Mouse (Mus musculus) midbrain, embryonic 11.5 days (tissue): ENCODE data around the gene Tfrc. TPM values are rescaled to one million over a fixed set of nuclear protein-coding genes. Genes with fewer than 3 reads are reported as not detected.

Experiments used
- ATAC-seq: fragments of 200-750 bp; cut with Nextera tagmentation; 2 replicates; pipeline ENCODE4 v1.8.0; 2017; ENCODE audit warnings: moderate TSS enrichment, moderate library complexity; ENCODE audit not compliant: low FRiP score
- DNase-seq: peaks from one replicate; pipeline ENCODE4 v3.0.0; 2015; ENCODE audit warnings: low spot score; ENCODE audit errors: missing footprints
- H3K27ac ChIP-seq: fragments of 300-500 bp; sonication (generic); 2 replicates; pipeline ENCODE4 v1.5.1; 2014; ENCODE audit warnings: low read depth, low read length
- H3K27me3 ChIP-seq: fragments of 300-500 bp; sonication (generic); 2 replicates; pipeline ENCODE4 v1.6.1; 2014; ENCODE audit warnings: mild to moderate bottlenecking, low read length, moderate library complexity, mixed read lengths; ENCODE audit not compliant: control insufficient read depth, insufficient read depth
- H3K36me3 ChIP-seq: fragments of 300-500 bp; sonication (generic); 2 replicates; pipeline ENCODE4 v1.6.1; 2014; ENCODE audit warnings: mild to moderate bottlenecking, low read length, moderate library complexity, mixed read lengths; ENCODE audit not compliant: control insufficient read depth, insufficient read depth
- H3K4me1 ChIP-seq: fragments of 300-500 bp; sonication (generic); 2 replicates; pipeline ENCODE4 v1.6.1; 2014; ENCODE audit warnings: low read length; ENCODE audit not compliant: control insufficient read depth, insufficient read depth
- H3K4me2 ChIP-seq: fragments of 300-500 bp; sonication (generic); 2 replicates; pipeline ENCODE4 v1.6.1; 2014; ENCODE audit warnings: mild to moderate bottlenecking, moderate library complexity
- H3K4me3 ChIP-seq: fragments of 300-500 bp; sonication (generic); 2 replicates; pipeline ENCODE4 v1.5.1; 2014; ENCODE audit warnings: low read depth, low read length
- H3K9ac ChIP-seq: fragments of 300-500 bp; sonication (generic); 2 replicates; pipeline ENCODE4 v1.6.1; 2014; ENCODE audit warnings: low read length
- H3K9me3 ChIP-seq: fragments of 300-500 bp; sonication (generic); 2 replicates; pipeline ENCODE4 v1.6.1; 2016; ENCODE audit warnings: low read length; ENCODE audit not compliant: control insufficient read depth
- WGBS: fragments of 180-500 bp; shearing (Covaris S2); extraction: QIAGEN DNeasy Blood & Tissue Kit; methylation state at CpG from one replicate; pipeline ENCODE4 v1.1.7; 2014; 5-methylcytosine and 5-hydroxymethylcytosine counted together
- polyA plus RNA-seq: library from polyadenylated mRNA; unstranded; fragments of >200 nt; fragmentation: Nextera tagmentation; extraction: Ambion mirVana; gene quantifications from 2 replicates; pipeline ENCODE4 v1.2.1, GENCODE M21; 2014

Tfrc gene
- polyA plus RNA-seq, 1 experiment from 2014 or later, result 87.1 TPM

DNA sequence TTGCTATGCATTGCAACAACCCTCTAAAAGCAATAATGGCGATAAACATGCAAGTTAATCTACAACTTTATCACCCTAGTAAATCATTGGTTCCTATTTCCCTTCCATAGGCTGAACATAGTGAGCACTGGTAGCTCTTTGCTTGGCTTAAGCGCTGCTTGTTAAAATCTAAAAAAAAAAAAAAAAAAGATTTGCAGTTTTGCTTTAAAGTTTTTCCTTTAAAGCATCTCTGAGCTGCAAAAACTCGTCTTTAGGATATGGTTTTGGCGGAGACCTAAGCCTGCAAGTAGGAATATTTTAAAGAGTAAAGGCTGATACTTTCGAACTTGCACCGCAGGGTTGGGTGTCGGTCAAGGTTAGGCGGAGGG lies 392 bp upstream of the Tfrc start:
- Histone ChIP-seq H3K36me3 (no peaks in the 10 kb centered on the region), H3K27me3 (no peaks in the 10 kb centered on the region), H3K27ac (no peak overlapping the region), H3K9me3 (no peaks in the 10 kb centered on the region), H3K9ac (no peak overlapping the region; the same call in 1 of the 2 replicates), H3K4me2 (peak overlapping the region; percentile 62), H3K4me3 (peak overlapping the region; percentile 72), H3K4me1 (peaks cover 7% of the 10 kb centered on the region)
- ATAC-seq (peak; percentile 1; the same call in 1 of the 2 replicates), DNase-seq (no peak)
- 13% methylated on average over 8 of the region's 8 CpGs for WGBS

DNA sequence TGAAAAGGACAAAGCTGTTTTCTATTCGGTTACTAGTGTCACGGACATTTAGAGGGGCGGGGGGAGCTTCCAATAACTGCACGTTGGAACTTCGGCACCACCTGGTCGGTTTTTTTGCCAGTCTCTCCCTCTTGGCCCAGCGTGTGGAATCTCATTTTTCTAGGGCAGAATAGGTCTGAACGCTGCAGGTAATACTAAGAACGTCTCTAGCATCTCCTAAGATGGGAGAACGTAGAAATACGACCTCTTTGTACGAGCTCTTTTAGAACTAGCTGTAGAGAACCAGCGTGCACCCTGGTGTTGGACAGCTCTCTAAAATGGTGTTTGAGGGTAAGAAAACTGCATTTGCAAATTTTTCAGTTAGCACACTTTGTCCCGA lies 670 bp downstream of the Tfrc start:
- Histone ChIP-seq H3K9ac (peak overlapping the region; percentile 86), H3K4me3 (peak overlapping the region; percentile 72), H3K27ac (peak overlapping the region; percentile 87), H3K27me3 (no peaks in the 10 kb centered on the region), H3K4me2 (peak overlapping the region; percentile 62), H3K4me1 (peaks cover 7% of the 10 kb centered on the region), H3K9me3 (no peaks in the 10 kb centered on the region), H3K36me3 (no peaks in the 10 kb centered on the region; the same call in 1 of the 2 replicates)
- WGBS, result under 1% methylated on average over 14 of the region's 14 CpGs
- DNase-seq (no peak), ATAC-seq (no peak)

DNA sequence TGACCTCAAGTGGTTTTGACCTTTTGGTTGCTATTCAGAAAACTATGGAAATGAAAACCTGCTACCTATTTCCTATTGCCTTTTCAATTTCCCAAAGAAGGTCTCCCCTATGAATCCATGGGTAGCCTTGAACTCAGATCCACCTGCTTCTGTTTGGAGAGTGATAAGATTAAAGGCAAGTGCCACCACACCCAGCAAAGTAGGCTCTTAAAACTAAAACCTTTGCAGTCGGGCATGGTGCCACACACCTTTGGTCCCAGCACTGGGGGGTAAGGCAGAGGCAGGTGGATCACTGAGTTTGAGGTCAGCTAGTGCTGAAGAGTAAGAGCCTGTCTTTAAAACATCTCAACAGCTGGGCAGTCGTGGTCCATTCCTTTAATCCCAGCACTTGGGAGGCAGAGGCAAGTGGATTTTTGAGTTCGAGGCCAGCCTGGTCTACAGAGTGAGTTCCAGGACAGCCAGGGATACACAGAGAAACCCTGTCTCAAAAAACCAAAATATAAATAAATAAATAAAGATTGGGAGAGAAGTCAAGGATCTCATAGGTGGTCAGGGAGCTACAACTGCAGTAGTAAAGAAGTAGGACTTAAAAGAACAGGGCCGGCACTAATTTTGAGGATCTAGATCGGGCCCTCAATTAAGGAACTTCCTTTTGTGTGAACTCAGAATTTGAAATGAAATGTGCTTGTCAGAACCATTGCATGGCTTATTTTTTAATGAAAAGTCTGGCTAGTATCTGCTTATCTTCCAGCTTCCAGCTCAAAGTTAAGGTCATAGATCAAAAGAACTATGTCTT lies 1.9 kb downstream of the Tfrc start:
- no peaks in the 10 kb centered on the region for H3K27me3 ChIP-seq
- peak overlapping the region; percentile 62 for H3K4me2 ChIP-seq
- ATAC-seq (no peak), DNase-seq (no peak)
- no peaks in the 10 kb centered on the region for H3K9me3 ChIP-seq
- no peak overlapping the region for H3K27ac ChIP-seq
- peak overlapping the region; percentile 72 for H3K4me3 ChIP-seq
- H3K9ac ChIP-seq, result no peak overlapping the region
- 77% methylated on average over 5 of the region's 5 CpGs for WGBS
- no peaks in the 10 kb centered on the region; the same call in 1 of the 2 replicates for H3K36me3 ChIP-seq
- H3K4me1 ChIP-seq, result peaks cover 7% of the 10 kb centered on the region

DNA sequence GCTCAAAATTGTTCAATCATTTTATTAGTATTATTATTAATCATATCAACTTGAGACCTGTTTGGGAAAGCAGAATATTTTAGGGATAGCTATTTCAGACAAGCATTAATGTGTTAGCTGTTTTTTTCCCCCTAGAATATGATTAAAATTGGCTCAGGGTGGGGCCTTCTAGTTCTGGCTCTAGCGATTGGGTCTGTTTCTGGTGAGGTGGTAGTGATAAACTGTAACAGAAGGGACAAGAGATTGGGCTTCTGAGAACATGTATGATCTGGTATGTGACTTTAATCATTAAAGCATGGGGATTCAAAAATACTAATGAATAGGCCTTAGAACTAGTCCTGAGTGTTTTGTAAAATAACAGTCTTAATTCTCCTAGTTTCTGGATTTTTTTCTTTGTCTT lies 3.3 kb downstream of the Tfrc start:
- Histone ChIP-seq H3K9ac (no peak overlapping the region), H3K4me3 (no peak overlapping the region), H3K36me3 (peaks cover 3% of the 10 kb centered on the region; the same call in 1 of the 2 replicates), H3K4me1 (peaks cover 7% of the 10 kb centered on the region), H3K27ac (no peak overlapping the region), H3K9me3 (no peaks in the 10 kb centered on the region), H3K4me2 (no peak overlapping the region), H3K27me3 (no peaks in the 10 kb centered on the region)
- WGBS, result 95% methylated on average over 1 of the region's 1 CpGs
- DNase-seq (no peak), ATAC-seq (no peak)

DNA sequence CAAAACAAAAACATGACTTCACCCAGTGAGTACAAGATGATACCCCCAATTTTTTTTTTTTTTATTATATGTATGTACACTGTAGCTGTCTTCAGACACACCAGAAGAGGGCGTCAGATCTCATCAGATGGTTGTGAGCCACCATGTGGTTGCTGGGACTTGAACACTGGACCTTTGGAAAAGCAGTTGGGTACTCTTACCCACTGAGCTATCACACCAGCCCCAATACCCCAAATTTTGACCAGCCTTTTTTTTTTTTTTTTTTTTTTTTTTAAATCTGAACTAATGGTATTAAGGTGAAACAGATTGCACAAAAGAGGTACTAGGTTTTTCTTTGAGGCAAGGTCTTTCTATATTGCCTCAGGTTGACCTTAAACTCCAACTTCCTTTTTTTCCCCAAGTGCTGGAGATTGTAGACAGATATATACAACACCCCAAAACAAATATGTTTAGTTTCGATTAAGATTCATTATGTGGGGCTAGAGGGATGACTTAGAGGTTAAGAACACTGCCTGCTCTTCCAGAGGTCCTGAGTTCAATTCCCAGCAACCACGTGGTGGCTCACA lies 4.6 kb downstream of the Tfrc start:
- 90% methylated on average over 3 of the region's 3 CpGs for WGBS

DNA sequence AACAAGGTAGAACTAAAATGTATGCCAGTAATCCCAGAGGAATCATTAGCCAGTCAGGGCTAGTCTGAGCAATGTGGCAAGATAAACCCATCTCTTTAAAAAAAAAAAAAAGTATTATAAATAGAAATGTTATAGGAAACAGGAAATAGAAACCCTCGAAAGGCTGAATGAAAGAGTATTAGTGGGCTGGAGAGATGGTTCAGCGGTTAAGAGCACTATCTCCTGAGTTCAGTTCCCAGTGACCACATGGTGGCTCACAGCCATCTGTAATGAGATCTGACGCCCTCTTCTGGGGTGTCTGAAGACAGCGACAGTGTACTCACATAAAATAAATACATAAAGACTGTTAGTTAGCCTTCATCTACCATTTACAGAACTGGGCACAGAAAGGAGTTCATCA lies 5.3 kb downstream of the Tfrc start:
- ATAC-seq, result no peak

More for the DNA sequence above, 4.6 kb downstream of the Tfrc start:
- Histone ChIP-seq H3K4me1 (peaks cover 7% of the 10 kb centered on the region), H3K27ac (no peak overlapping the region), H3K9me3 (no peaks in the 10 kb centered on the region), H3K27me3 (no peaks in the 10 kb centered on the region), H3K4me2 (no peak overlapping the region), H3K9ac (no peak overlapping the region), H3K36me3 (peaks cover 6% of the 10 kb centered on the region), H3K4me3 (no peak overlapping the region)
- ATAC-seq (no peak), DNase-seq (no peak)

DNA sequence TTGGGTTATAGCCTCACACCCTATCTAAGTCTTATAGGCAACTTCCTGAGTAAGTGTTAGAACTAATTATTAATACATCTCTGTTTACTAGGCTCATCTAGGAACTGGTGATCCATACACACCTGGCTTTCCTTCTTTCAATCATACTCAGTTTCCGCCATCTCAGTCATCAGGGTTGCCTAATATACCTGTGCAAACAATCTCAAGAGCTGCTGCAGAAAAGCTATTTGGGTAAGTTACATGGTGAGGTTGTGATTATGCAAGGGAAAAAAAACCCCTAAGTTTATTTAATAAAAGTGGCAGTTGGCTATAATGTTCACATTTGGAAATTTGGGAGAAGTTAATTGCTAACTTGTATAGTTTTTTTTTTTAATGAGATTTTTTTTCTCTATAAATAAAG lies 10.2 kb downstream of the Tfrc start:
- H3K36me3 ChIP-seq, result peaks cover 22% of the 10 kb centered on the region
- WGBS, result 92% methylated on average over 1 of the region's 1 CpGs

More for the DNA sequence above, 5.3 kb downstream of the Tfrc start:
- no peak overlapping the region for H3K27ac ChIP-seq
- 67% methylated on average over 4 of the region's 4 CpGs for WGBS
- peaks cover 7% of the 10 kb centered on the region for H3K4me1 ChIP-seq
- DNase-seq, result no peak
- H3K9ac ChIP-seq, result no peak overlapping the region
- H3K27me3 ChIP-seq, result no peaks in the 10 kb centered on the region
- H3K36me3 ChIP-seq, result peaks cover 6% of the 10 kb centered on the region
- H3K4me2 ChIP-seq, result no peak overlapping the region
- no peak overlapping the region for H3K4me3 ChIP-seq
- H3K9me3 ChIP-seq, result no peaks in the 10 kb centered on the region

DNA sequence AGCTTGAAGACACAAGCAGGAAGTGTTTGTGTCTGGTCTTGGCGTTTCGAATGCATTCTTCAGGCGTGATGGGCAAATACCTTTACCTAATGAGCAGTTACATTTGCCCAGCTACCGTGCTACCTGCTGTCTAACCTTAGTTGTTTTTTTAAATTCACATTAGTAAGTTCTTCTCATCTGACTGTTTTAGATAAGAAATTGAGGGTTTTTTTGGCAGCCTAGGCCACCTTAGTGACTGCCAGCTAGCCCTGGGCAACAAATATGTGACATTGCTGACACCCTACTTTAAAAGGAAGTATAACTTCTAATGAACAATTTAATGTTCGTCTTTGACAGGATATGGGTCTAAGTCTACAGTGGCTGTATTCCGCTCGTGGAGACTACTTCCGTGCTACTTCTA lies 19.4 kb downstream of the Tfrc start:
- H3K27me3 ChIP-seq, result no peaks in the 10 kb centered on the region
- H3K4me2 ChIP-seq, result no peak overlapping the region
- no peak overlapping the region for H3K9ac ChIP-seq
- no peaks in the 10 kb centered on the region for H3K4me1 ChIP-seq
- WGBS, result 97% methylated on average over 8 of the region's 8 CpGs
- H3K27ac ChIP-seq, result no peak overlapping the region
- H3K9me3 ChIP-seq, result no peaks in the 10 kb centered on the region
- H3K4me3 ChIP-seq, result no peak overlapping the region
- peaks cover 23% of the 10 kb centered on the region for H3K36me3 ChIP-seq
- ATAC-seq (no peak), DNase-seq (no peak)

More for the DNA sequence above, 10.2 kb downstream of the Tfrc start:
- Histone ChIP-seq H3K27me3 (no peaks in the 10 kb centered on the region), H3K4me3 (no peak overlapping the region), H3K27ac (no peak overlapping the region), H3K4me2 (no peak overlapping the region), H3K9ac (no peak overlapping the region), H3K9me3 (no peaks in the 10 kb centered on the region), H3K4me1 (no peaks in the 10 kb centered on the region)
- DNase-seq (no peak), ATAC-seq (no peak)

DNA sequence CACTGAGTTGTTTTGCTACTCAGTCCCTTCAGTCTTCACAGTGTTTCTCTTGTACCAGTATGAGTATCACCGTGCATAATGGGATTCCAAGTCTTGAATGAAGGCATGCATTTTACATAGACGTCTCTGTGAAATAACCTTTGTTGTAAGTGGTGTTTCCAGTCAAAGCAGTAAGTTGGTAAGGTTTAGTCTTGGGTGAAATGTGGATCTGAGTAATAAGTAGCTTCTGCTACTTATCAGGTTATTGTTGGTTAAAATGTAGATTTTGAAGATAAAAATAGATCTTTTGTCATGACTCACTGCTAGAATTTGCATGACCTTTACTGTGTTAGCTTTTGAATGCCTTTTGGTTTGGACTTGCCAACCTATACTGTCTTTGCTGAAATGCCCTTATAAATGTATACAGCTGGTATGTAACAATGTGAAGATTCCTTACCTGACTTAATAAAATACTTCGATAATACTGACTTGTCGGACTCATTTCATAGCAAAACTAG lies 23.7 kb downstream of the Tfrc start:
- Histone ChIP-seq H3K36me3 (peaks cover 16% of the 10 kb centered on the region), H3K27me3 (no peaks in the 10 kb centered on the region), H3K4me2 (no peak overlapping the region), H3K4me3 (no peak overlapping the region), H3K27ac (no peak overlapping the region), H3K9me3 (no peaks in the 10 kb centered on the region), H3K4me1 (no peaks in the 10 kb centered on the region), H3K9ac (no peak overlapping the region)
- 73% methylated on average over 4 of the region's 4 CpGs for WGBS
- no peak for ATAC-seq
- no peak for DNase-seq
